Mouse (Mus musculus) layer of hippocampus, adult 11-12 months (tissue): Measurements from ENCODE around the gene Cacna2d3.

Source experiments
- DNase-seq: peaks from one replicate; pipeline ENCODE4 v3.0.0; 2022; ENCODE audit warnings: low spot score

Cacna2d3 gene

DNA sequence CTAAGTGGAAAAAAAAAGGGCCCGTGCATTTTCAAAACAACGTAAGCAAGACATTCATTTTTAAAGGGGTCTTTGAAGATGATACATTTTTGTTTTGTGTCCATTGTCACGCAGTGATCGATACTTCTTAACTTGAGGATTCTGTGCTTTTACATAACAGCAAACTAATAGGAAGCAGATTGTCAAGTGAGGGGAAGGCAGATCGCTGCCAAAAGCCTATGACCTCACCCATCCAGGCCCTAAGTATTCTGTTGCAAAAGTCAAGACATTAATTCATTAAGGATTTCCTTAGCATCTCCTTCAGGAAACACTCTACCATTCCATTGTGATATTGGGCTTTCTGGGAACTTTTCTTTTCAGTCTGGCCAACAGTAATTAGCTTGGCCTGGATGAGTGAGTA is 564.6 kb downstream of the Cacna2d3 start:
- DNase-seq = no peak

GRCm38 (mm10) chr14:29144184-29144583 is 577.5 kb downstream of the Cacna2d3 start:
- no peak for DNase-seq

GRCm38 (mm10) chr14:29137614-29138013 is 584.0 kb downstream of the Cacna2d3 start:
- DNase-seq = no peak

- peak; percentile 31 for DNase-seq
These were observed 584.6 kb downstream of the Cacna2d3 start for GRCm38 (mm10) chr14:29137006-29137579.

GRCm38 (mm10) chr14:29134901-29135300 is 586.8 kb downstream of the Cacna2d3 start:
- DNase-seq = no peak

DNA sequence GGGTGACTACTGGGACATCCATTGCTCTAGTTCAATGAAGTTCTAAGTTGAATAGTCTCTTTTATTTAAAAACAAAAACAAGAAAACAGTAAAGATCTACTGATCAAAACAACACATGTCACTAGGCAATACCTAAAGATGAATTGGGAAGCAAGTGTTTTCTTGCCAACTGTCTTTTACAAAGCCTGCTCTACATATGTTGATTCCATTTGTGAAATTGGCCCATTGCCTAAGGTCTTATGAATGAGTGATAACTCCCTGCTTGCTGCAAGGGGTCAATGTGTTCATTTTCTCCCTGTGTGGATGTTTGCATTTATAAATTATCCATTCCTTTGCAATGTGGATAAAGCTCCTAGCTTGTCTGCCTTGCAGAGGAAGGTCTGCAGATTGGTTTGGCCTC is 591.2 kb downstream of the Cacna2d3 start:
- no peak for DNase-seq

DNA sequence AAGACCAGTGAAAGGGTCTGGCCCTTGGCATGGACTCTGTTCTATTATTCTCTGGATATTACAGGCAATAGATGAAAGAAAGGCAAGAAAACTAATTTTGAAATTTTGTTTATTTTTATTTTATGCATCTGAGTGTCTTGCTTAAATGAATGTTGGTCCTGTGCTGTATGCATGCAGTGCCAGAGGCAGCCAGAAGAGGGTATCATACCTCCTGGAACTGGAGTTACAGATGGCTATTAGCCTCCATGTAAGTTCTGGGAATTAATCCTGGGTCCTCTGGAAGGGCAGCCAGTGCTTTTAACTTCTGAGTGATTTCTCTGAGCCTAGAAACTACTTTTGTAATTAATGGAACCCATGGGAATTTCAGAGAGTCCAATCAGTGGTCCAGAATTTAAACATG is 597.8 kb downstream of the Cacna2d3 start:
- DNase-seq = no peak

GRCm38 (mm10) chr14:29122749-29123148 is 598.9 kb downstream of the Cacna2d3 start:
- DNase-seq = no peak

DNA sequence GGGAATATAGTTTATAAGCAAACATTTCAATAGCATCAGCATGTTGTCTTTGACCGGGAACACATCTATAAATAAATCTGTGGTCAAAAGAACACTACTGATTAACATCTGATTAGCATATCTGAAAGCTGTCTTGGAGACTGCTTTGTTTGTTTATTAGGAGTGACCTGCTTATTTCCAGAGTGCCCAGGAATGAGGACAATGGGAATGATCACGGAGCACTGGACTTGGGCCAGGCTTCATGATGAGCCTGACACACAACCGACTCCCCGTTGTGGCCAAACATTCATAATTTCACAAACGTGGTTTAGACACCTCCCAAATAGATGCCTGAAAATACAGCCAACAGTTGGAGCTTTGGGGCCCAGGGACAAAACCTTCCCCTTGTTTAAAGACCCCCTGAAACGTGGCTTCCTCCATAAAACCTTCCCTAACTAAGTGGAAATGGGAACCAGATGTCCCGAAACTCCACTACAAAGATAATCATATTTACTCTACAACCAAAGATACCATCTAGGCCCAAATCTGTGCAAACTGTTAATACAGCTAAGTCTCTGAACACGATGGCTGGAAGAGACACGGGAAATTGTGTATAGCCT is 607.7 kb downstream of the Cacna2d3 start:
- DNase-seq = no peak

- DNase-seq = no peak
These were observed 610.0 kb downstream of the Cacna2d3 start for GRCm38 (mm10) chr14:29111666-29112065.

DNA sequence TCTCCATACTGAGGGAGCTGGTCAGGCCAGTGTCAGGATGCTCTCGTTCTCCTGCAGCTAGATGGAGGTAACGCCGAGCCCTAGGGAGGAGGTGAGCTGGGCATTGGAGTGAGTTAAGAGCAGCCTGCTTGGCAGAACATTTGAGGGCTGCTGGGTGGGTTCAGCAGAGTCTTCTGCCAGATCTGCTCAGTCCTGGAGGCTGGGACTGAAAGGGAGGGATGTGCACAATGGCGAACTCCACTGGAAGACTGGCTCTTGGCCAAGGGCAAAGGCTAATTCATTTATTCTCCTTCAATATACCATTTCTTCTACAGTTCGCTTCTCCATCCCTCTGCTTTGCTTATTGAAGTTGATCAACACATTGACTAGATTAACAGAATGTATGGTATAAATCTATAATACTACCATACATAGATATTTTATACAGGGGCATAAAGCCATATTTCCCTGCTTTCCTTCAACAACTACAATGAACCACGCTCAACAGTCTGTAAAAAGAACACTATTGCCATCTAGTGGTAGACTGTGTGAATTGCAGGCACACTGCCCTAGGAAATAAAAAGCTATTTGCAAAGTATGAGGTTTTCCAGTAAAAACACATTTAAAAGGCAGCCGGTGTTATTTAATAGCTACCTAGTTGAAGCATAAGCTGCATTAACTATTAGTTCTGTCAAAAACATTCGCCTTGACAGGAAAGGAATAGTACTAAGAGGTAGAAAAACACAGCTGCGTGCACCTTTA is 611.1 kb downstream of the Cacna2d3 start:
- peak; percentile 24 for DNase-seq

- DNase-seq = no peak
These were observed 614.2 kb downstream of the Cacna2d3 start for GRCm38 (mm10) chr14:29107464-29107863.

- no peak for DNase-seq
These were observed 623.9 kb downstream of the Cacna2d3 start for GRCm38 (mm10) chr14:29097776-29098175.

- no peak for DNase-seq
These were observed 626.2 kb downstream of the Cacna2d3 start for GRCm38 (mm10) chr14:29095431-29095830.

DNA sequence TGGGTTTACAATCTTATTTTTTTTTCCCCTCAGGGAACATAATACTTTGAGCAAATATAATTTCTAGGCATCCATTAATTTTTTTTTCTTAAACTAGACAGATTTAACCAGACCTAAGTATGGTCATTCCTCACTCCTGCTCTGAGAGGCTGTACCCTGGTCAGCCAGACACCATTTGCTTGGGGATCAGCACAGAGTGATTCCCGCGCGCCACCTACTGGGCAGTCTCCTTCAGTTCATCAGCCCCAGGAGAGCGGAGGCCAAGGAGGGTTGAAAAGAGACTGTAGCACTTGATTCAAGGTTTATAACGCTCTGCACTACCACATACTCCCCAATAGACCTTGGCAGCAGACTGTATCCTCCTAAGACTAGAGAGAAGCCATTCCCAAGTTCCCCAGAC is 631.6 kb downstream of the Cacna2d3 start:
- peak; percentile 80 for DNase-seq

GRCm38 (mm10) chr14:29086528-29086927 is 635.1 kb downstream of the Cacna2d3 start:
- DNase-seq = no peak

GRCm38 (mm10) chr14:29085493-29086159 is 636.0 kb downstream of the Cacna2d3 start:
- DNase-seq = no peak

- no peak for DNase-seq
These were observed 639.5 kb downstream of the Cacna2d3 start for GRCm38 (mm10) chr14:29082171-29082570.

GRCm38 (mm10) chr14:29080630-29081029 is 641.0 kb downstream of the Cacna2d3 start:
- no peak for DNase-seq

DNA sequence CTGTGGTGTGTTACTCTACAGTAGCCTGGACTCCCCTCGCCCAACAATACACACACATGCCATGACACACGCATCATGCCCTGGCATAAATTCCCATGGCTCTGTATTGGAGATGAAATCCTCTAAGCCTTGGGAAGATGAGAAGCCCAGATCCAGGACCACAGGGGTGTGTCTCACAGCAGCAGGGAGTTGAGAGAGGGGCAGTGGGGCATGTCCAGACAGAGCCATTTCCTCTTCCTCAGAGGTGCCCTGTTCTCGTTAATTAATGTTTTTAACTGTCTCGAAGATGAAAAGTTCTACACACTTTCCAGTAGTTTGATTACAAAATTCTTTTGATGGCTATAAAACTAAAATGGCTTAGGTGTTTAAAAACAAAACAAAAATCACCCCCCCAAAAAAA is 641.4 kb downstream of the Cacna2d3 start:
- DNase-seq = no peak

- DNase-seq = no peak
These were observed 644.2 kb downstream of the Cacna2d3 start for GRCm38 (mm10) chr14:29077418-29077817.

DNA sequence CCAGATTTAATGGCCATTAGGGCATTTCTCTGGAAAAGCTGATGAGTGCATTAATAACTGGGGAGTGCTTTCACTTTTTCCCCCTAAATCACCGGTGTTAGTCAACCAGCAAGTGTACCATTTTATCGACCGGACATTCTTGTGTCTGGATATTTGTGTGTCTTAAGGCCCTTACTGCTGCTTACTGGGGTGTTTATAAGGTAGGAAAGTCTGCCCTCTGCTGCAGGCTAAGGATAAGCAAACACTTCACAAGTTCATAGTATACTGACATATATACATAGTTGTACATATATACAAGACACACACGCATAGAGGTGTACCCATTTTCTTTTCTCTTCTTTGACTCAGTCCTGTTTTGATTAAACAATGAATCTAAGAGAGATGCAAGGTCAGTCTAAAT is 647.9 kb downstream of the Cacna2d3 start:
- no peak for DNase-seq

DNA sequence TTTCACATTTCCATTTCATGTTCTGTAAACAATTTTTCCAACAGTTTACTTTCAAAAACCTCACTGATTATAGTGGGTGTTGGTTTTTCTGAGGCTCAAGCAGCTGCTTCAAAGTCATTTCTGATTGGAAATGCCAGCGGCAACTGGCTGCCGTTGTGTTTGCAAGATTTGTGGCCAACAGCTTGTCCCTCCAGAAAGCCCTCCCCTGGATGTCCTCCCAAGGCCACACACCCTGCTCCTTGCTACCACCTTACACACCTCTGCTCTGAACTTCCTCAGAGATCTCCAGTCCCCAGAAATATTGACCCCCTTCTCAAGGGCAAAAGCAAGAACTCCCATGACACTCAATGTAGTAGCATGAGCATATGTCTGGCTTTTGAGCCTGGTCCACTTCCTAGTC is 659.0 kb downstream of the Cacna2d3 start:
- no peak for DNase-seq
